Mouse (Mus musculus) right cerebral cortex, adult 18-20 months (tissue): ENCODE measurements around the gene Ptgdr2.

Experiments
- DNase-seq: peaks from one replicate; pipeline ENCODE4 v3.0.0; 2022; ENCODE audit warnings: mixed read lengths

Ptgdr2 gene

GRCm38 (mm10) chr19:10979184-10980168 lies 42.5 kb downstream of the Ptgdr2 start:
- DNase-seq, result peak; percentile 68

DNA sequence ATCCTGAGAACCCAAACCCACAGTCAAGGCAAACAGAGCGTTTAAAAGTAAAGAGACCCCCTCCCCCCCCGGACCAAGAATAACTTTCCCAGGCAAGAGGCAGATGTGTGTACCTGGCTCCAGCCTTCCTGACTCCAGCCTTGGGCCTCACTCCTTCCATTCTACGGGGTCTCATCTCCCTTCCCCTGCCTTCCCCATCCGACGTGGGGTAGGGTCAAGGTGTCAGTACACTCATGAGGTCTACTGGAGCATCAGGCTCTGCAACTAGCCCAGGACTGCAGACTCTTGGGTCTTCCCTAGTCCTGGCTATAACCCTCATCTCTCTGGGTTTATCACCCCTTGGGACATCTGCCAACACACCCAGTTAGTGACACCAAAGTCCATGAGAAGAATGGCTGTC lies 43.2 kb downstream of the Ptgdr2 start:
- no peak for DNase-seq

GRCm38 (mm10) chr19:10983146-10983545 lies 46.2 kb downstream of the Ptgdr2 start:
- peak; percentile 18 for DNase-seq

GRCm38 (mm10) chr19:10984551-10984950 lies 47.6 kb downstream of the Ptgdr2 start:
- no peak for DNase-seq

DNA sequence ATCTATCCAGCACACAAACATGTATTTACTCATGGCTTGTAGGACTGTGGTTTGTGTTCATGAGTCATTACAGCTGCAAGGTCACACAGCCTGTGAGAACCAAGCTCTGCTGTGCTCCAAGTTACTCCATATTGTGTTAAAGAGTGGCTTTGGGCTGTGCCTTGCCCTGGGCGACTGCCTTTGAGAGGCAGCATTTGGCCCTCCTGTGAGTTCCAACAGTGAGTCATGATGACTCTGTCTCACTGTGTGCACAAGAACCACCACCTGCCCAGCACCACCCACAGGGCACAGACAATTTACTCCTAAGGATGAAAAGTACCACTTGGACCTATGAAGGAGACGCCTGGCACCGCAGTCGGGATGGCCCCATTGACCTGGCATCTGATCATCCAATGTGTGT lies 48.9 kb downstream of the Ptgdr2 start:
- no peak for DNase-seq

GRCm38 (mm10) chr19:10988563-10988962 lies 51.6 kb downstream of the Ptgdr2 start:
- no peak for DNase-seq

DNA sequence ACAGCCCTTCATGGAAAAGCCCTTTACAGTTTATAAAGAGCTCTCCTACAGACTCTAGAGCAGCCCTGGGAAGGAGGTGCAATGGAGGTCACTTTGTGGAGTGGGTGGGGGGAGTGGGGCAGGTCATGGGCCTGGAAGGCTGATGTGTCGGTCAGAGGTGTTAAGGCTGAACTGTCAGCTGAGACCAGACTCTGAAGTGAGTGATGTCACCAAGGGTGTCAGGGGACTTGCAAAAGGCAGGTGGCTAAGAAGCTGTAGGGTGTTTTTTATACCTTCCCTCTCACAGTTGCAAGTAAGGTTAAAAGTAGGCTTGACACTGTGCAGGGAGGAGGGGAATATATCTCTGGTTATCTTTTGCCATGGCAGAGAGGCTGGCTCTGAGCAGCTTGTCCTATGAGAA lies 53.8 kb downstream of the Ptgdr2 start:
- no peak for DNase-seq

DNA sequence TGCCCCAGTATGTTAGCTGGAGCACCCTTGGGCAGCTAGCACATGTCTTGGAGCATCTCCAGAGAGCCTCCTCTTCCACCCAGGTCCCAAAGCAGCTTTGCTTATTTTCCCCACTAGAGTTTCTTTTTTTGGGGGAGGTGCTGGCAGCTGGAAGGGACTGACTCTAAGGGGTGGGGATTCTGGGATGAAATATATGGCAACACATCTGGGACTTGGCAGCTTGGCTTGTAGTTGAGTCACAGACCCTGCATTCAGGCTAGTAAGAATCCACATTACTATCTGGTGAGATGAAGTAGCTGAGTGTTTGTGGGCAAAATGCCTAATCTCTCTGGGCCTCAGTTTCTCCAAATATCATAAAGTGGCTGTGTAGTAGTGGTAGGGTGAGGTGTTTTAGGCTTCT lies 55.0 kb downstream of the Ptgdr2 start:
- DNase-seq, result no peak
